Mouse (Mus musculus): Measurements from ENCODE around the gene Kcna3.

Kcna3 gene

DNA sequence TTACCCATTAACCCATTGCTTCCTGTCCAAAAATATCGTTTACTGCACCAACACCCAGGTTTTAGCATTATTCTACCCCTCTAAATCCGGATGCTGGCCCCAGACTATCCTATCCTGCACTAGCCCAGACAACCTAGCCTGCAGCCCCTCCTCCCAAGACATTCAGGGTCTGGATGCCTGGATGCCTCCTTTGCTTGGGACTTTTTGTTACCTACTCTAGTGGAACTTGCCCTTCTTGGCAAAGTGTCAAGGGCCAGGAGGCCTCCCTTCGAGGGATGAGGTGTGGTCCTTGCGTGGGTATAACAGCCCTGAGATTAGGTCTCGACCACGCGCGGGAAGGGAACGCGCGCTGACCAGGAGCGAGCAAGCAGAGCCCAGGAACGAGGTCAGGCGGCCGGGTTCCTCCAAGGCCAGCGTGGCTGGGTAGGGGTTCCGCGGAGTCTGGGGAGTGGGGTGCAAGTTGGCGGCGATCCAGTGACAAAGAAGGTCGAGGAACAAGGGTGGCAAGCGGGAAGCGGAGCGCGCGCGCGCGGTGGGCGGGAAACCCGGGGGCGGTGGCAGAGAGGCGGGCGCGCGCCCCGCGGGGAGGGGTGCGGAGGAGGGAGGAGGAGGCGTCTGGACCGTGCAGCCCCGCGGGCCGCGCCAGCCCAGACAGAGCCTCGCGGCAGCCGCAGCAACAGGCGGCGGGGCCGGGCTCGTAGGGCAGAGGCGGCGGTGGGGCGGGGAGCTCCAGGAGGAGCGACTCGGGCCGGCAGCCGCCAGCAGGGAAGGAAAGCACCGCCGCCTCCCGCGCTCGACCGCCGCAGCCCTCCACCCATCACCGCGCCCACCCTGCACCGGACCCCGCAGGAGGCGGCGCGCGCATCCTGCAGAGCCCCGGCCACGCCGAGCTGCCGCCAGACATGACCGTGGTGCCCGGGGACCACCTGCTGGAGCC, at the start of gene Kcna3:
Gene Kcna3 (plus strand): TSS at position 649 of the 937 bp plus-strand sequence.
- DNase-seq, result peak; percentile 12

GRCm38 (mm10) chr3:106991334-106991733, 44.6 kb upstream of the Kcna3 start:
- DNase-seq, result no peak

- DNase-seq, result no peak
Observed at GRCm38 (mm10) chr3:106995347-106995746, 40.6 kb upstream of the Kcna3 start.

DNA sequence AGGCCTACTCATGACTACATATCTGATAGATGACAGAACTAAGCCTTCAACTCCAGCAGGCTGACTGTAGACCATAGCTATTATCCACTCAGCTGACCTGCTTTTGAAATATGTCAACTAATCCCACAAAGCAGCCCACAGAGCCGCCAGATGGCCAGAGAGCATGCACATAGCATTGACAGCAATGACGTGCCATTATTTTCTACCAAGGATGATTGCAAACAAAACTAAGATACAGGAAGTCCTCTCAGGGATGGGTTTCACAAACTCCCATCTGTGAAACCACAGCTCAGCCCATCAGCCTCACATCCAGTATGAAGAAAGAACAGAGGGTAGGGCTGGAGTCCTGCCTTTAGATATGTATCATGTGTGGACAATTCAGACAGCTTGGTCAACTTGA, 39.8 kb upstream of the Kcna3 start:
- peak; percentile 4 for DNase-seq

DNA sequence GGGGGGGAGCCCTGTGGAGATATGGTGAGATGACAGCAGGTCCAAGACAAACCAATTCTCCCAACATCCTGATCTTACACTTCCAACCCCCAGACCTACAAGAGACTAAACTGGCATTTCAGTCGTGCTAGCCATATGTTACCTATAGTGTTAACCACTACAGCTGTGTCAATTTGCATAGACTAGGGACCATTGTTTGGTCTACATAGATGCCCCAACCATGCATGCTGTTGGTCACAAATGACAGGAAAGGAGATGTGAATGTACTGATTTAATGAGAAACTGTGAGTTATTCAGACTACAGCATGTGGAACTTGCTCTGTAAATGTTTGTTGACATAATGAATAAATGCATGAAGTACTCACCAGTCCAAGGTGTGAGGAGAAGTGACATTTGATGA, 37.6 kb upstream of the Kcna3 start:
- DNase-seq, result no peak

DNA sequence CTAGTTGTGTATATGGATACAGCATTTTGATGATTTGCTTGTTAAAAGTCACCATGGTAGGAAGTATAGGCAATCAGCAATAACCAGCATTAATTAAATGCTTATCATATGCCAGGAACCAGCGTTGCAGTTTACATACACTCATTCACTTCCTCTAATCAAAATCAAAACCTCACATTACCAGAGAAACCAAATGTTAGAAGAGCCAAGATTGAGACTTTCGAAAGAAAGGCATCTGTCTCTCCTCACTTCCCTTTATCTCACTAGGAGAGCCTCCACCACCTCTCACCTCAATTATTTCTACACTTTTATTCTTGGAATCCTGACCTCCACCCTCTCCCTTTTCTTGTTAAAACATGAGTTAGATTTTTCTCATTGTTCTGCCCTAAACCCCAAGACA, 35.8 kb upstream of the Kcna3 start:
- DNase-seq, result no peak

- DNase-seq, result no peak
Observed at GRCm38 (mm10) chr3:107002249-107003123, 33.5 kb upstream of the Kcna3 start.

- no peak for DNase-seq
Observed at GRCm38 (mm10) chr3:107009329-107010076, 26.5 kb upstream of the Kcna3 start.

- no peak for DNase-seq
Observed at GRCm38 (mm10) chr3:107018286-107018685, 17.7 kb upstream of the Kcna3 start.

DNA sequence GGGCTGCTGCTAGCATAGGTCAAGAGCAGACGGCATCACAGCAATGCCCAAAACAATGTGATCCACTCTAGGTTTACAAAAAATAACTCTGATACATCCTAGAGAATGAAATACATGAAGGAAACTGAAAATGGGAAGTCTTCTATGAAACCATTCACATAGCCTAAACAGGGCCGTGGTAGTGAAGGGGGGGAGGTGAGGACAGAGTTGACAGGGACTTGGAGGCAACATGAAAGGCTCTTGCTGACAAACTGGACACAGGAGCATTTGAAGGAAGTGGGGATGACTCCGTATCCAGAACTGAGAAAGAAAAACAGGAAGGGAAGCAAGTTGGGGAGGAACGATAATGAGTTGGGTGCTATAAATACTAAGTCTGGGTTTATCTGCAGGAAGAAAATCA, 4.4 kb upstream of the Kcna3 start:
- DNase-seq, result no peak

GRCm38 (mm10) chr3:107034776-107035175, 1.2 kb upstream of the Kcna3 start:
- DNase-seq, result no peak

GRCm38 (mm10) chr3:107036458-107037039, 580 bp downstream of the Kcna3 start:
- no peak for DNase-seq

DNA sequence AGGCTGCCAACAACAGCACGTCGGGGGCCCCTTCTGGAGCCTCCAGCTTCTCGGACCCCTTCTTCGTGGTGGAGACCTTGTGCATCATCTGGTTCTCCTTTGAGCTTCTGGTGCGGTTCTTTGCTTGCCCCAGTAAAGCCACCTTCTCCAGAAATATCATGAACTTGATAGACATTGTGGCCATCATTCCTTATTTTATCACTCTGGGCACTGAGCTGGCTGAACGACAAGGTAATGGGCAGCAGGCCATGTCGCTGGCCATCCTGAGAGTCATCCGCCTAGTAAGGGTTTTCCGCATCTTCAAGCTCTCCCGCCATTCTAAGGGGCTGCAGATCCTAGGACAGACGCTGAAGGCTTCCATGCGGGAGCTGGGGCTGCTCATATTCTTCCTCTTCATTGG, 1.1 kb downstream of the Kcna3 start:
- DNase-seq, result no peak

DNA sequence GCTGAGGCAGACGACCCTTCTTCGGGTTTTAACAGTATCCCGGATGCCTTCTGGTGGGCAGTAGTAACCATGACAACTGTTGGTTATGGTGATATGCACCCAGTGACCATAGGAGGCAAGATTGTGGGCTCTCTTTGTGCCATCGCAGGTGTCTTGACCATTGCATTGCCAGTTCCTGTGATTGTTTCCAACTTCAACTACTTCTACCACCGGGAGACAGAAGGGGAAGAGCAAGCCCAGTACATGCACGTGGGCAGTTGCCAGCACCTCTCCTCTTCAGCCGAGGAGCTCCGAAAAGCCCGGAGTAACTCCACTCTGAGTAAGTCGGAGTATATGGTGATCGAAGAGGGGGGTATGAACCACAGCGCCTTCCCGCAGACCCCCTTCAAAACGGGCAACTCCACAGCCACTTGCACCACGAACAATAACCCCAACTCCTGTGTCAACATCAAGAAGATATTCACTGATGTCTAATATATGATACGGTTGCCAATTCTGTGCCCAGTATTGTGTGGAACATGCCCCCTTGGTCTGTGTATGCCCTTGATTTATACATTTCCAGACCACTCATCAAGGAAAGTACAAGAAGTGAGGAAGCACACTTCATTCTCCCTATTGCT, 1.7 kb downstream of the Kcna3 start:
- DNase-seq, result no peak

DNA sequence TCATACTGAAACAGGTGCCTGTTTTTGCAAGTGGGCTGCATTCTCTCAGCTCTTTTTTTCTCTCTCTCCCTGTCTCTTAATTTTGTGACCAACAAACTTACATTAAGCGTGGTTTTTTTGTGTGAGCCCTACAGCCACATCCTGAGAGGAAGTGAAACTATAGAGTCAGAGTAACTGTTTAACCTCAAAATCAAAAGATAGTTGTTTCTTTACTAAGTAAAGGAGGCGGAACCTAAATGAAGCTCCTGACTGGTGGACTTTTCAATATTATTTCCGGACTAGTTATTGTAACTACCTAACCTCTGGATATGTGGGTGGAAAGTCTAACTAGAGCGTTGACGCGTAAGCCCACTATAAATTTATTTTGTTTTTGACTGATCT, 2.2 kb downstream of the Kcna3 start:
- DNase-seq, result no peak

DNA sequence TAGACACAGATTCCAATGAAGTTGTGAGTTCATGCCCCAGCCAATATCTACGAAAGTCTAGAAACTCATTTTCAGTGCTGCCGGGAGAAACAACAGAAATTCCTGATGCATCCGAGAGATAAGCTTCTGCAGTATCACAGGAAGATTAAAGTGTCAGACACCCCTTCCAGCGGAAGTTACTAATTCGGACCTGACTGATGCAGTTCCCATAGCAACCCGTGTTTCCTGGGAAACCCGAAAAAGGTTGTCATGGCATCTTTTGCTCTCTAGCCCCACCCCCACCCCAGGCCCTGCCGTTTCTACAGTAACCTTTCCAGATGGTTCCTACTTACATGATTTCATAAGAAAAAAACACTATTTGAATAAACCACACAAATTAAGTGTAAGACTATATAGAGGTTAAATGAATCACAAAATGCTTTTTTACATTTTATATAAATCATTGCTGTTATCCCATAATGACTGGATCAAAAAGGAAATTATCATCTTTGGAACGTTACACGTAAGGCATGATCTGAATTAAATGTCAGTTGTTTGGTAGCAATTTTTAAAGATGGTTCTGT, 2.8 kb downstream of the Kcna3 start:
- DNase-seq, result no peak

DNA sequence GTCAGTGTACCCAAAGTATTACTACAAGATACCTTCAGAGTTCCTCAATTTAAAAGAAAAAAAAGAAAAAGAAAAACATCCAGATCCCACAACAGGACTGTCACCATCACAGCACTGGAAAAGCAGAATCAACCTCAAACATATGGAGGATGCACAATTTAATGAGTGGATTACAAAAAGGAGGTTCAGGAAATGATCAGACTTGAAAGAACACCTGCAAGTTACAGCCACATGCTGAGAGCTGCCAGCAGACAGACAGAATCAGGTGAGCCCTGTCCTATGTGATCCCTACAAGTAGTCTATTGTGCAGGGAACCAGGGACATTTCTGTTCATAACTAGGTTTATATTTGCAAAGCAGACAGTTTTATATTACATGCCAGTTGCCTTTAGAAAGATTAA, 3.3 kb downstream of the Kcna3 start:
- DNase-seq, result no peak

DNA sequence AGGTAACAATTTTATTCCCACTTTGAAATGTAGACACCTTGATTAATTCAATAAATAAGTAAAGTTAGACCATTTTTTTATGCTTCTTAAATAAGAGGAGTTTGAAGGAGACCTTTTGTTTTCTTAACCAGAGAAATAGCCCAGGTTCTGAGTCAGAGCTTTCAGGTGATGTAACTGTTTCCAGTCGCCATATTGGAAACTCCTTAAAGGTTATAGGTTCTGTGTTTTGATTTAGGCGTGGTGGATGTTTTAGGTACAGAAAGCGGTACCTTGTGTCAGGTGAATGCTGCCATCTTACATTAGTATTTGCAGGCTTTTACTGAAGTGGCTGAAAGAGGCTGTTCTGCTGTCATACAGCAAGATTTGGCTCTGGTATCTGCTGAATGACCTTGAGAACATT, 4.4 kb downstream of the Kcna3 start:
- no peak for DNase-seq

- no peak for DNase-seq
Observed at GRCm38 (mm10) chr3:107041718-107042117, 5.7 kb downstream of the Kcna3 start.

DNA sequence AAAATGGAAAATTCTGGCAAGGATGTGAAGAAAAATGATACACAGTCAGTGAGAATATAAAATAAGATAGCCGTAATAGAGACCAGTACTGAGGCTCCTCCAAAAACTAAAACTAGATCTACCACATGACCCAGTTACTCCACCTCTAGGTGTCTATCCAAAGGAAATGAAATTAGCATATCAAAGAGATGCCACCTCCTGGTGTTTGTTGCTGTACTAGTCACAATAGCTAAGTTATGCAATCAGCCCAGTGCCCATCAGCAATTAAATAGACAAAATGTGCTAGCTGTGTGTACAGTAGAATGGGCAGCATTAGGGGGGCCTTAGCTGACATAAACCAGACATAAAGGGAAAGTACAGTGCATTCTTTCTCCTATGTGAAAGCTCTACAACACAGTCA, 25.5 kb downstream of the Kcna3 start:
- no peak for DNase-seq

GRCm38 (mm10) chr3:107062771-107063170, 26.8 kb downstream of the Kcna3 start:
- DNase-seq, result no peak

DNA sequence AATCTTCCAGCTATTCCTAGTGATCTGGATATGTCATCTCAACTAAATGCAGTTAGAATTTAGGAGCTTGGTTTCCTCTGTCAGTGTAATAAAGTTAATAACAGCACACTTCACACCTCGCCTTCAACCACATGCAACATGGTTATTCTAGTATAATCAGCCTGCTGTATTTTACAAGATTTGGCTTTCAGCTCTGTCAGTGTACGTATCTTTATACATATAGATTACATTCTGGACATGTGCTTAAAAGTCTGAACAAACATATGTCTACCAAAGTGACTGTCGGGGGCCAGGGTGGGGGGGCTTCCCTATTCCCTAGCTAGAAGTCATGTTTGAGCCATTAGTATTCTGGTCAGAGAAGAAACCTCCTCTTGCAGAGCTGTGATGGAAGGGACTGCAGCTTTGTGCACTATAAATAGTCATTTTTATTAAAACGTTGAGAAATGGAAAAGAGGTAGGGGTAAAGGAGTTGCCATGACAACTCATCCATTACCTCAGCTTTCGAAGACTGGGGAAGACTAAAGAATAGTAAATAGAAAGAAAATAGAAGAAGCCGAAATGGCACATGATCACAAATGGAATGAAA, 29.6 kb downstream of the Kcna3 start:
- no peak for DNase-seq
